Mouse (Mus musculus) heart, adult 8-10 months (tissue): ENCODE measurements around the gene Tacc2. TPM values are rescaled to one million over a fixed set of nuclear protein-coding genes. Genes with fewer than 3 reads are reported as not detected.
A peak's percentile ranks its signal among the peaks of the same experiment; 100 is the strongest.
"Not testable (repeated sequence)": the region's sequence is repeated elsewhere in the genome, so short reads cannot be mapped to it uniquely, and the experiment has no call there.

ENCODE experiments used
- DNase-seq: peaks from one replicate; pipeline ENCODE4 v3.0.0; 2022; ENCODE audit warnings: low spot score
- total RNA-seq, 4 experiments: library from RNA; stranded (reverse); gene quantifications; 2 replicates each; pipeline ENCODE4 v1.2.4; 2022

Tacc2 gene
- total RNA-seq, 4 experiments from 2014 or later, result 403 to 491 (median 419) TPM

DNA sequence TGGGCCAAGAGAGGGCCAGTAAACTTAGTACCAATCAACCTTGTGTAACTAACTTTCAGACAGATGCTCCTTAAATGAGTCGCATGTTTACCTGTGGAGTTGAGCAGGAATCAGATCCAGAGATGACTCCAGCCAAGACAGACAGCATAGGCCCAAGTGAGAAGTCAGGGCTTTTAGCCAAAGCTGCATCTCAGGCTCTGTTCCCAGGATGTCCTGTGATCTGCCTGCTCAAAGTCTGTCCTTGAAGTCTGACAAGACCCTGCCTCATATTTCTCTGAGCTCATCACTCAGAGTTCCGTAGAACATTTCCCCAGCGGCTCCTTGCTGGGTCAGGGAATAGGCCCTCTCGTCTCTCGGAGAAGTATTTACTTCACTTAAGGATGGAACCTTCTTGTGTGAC, 73.4 kb downstream of the Tacc2 start:
- DNase-seq, result no peak

DNA sequence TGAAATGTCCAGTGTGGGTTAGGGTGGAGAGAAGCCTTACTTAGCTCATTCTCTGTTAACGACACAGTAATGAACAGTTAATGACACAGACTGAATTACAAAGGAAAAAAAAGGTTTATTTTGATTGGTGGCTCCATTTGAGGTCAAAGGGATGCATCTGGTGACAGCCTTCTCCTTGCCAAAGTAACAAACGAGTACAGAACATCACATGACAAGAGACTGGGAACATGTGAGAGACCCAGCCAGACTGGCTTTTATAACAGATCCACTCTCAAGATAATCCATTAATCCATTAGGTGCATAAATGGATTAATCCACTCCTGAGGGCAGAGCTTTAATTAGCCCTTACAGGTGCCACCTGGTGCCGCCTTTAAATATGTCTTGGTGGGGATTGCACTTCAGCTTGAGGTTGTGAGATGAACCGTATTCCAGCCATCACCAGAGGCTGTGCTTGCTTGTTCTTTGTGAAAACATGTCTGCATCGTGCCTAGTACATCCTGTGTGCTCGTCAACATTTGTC, 75.9 kb downstream of the Tacc2 start:
- DNase-seq, result no peak

DNA sequence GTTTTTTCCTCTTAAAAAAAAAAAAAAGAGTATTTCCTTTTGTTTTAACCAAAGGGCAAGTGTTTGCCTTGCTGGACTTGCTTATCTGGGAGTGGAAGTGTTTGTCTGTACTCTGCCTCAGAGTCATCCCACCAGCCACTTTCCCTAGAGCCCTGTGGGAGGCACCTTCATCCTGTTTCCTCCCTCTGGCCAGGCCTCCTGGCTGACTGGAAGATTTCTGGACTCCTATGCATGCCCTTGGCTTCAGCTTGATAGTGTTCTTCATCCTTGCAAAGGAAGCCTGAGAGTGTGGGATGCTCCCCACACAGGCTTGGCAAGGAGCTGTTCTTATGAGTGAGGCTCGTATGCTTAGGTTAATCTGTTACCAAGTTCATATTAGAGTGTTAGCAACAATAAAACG, 77.3 kb downstream of the Tacc2 start:
- peak; percentile 77 for DNase-seq

DNA sequence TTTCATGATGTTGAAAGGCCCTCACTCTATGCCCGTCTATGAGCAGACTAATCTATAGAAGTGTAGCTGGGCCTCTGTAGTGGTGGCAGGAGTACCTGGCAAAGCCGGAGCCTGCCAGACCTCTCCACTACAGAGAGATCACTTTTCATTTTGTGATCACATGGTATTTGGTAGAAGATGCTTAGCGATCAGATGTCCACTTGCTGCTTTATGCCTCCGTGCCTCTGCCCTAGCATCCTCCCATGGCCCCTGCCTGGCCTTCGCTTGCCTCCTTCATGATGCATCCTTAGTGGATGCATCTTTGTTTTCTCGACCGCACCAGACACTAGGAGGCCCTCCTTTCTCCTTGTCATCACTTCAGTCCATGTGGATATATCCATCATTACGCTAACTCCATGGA, 79.7 kb downstream of the Tacc2 start:
- no peak for DNase-seq

DNA sequence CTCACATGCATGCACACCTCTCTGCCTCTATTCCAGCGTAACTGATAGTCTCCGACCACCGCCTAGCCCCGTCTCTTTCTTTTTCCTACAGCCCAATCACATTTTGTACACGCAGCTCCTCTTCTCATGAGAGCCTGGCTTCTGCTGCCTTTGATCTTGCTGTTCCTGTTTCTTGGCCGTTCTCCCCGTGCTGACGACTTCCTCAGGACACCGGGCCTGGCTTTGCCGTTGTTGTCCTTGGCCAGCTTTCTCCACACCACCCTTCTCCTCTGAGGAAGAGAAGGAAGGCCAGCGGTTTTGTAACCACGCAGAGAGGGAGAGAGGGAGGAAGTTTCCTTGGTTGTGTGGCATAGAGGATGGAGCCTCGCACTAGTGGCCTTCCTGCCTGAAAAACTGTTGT, 80.5 kb downstream of the Tacc2 start:
- peak; percentile 95 for DNase-seq

DNA sequence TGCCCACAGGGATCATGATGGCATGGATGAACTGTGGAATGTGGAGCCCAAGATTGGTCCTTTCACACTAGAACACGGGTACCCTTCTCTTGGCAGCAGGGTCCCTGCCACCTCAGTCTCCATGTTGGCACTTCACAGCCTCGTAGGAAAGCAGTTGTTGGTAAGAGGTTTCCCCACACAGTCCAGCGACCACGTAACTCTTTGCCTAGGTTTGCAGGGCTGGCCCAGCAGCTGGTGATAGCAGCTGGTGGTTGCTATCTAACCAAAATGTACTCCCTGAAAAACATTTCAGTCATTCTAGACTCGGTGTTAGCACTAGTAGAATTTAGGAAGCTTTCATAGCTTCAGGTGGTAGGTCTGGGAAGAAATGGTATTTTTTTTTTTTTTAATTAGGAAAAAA, 81.9 kb downstream of the Tacc2 start:
- no peak for DNase-seq

DNA sequence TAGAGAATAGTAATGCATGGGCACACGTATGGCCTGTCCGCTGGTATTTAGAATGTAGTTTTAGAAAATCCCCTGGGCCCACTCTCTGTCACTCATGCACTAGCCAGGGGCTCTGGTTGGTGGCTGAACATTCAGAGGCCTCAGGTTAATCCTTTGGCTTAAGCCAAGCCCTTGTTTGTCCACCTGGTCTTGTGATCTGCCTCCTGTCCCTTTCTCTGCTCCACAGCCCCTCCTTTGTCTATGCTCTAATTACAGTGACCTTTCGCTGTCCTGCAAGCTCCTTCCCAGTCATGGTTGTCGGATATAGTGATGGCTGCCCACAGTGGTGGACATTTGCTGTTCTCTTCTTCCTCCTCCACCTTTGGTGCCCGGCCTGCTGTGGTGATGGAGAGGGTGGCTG, 85.0 kb downstream of the Tacc2 start:
- DNase-seq, result no peak

DNA sequence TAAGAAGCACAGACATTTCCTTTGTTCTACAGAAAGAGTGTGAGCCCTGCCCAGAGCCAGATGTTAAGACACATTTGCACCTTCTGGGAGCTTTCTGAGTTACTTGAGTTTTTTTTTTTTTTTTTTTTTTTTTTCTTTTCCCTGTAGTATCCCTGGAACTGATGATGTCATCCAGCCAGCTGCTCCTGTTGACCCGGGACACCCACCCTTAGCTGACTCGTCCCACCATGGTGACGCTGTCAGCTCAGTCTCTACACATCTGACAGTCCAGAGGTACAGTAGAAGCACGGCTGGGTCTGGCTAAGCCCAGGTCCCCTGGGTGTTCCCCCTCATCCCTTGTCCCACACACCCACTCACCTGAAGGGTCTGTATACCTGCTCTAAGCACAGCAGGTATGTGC, 85.6 kb downstream of the Tacc2 start:
- DNase-seq, result no peak

DNA sequence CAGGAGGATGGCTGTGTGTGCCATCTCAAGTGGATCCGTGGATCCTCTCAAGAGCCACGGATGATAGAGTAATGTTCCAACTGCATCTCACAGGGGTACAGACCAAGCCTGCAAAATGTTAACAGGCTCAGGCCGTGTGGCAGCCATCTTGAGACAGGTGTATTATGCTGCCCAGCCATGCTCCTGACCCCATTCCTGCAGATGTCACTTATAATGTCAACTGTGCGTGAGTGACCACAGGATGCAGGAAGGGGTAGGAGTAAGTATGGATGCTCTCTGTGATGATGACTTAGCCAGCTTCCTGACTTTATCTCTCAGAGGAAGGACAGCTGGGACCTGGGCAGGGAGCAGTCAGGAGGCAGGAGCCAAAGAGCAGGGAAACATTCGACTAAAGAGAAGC, 86.8 kb downstream of the Tacc2 start:
- DNase-seq, result no peak

DNA sequence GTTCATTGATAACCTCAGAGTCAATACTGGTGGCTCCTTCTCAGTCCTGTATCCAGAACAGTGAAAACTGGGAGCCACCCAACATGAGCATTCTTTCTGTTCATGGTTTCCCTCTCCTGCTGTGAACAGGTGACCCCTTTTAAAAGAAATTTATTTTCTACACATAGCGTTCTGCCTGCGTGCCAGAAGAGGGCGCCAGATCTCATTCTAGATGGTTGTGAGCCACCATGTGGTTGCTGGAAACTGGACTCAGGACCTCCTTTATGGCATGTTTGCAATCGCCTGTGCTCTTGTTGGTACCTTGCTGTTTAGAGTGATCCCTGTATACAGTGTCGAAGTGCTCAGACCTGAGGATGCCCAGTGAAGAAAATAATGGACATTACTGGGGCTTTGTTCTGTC, 87.4 kb downstream of the Tacc2 start:
- no peak for DNase-seq

DNA sequence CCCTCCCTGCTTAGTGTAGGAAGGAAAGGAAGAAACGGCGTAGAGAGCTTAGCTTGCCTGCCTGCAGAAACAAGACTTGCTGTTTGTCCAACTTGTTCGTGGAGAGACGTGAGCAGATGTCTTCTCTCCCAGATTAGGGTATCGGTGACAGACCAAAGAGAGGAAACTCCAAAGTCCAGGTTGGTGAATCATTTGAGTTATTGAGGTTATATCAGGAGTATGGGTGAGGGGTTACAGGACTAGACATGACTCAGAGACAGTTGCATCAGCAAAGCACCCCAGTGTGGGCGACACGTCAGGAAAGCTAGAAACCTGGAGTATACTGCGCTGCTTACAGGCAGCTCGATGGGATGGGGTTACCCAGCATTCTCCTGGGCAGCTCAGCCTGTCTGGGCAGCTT, 88.1 kb downstream of the Tacc2 start:
- DNase-seq, result no peak

DNA sequence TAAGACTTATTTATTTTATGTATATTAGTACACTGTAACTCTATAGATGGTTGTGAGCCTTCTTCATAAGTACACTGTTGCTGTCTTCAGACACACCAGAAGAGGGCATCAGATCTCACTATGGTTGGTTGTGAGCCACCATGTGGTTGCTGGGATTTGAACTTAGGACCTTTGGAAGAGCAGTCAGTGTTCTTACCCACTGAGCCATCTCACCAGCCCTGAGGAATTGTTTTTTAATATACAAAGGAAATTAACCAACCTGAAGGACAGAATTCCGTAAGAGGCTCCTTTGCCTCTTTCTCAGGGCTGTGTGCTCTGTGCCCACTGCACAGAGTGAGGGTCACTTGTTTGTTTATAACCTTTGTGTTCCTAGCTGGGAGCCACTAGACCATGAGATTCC, 90.8 kb downstream of the Tacc2 start:
- not testable (repeated sequence) for DNase-seq

DNA sequence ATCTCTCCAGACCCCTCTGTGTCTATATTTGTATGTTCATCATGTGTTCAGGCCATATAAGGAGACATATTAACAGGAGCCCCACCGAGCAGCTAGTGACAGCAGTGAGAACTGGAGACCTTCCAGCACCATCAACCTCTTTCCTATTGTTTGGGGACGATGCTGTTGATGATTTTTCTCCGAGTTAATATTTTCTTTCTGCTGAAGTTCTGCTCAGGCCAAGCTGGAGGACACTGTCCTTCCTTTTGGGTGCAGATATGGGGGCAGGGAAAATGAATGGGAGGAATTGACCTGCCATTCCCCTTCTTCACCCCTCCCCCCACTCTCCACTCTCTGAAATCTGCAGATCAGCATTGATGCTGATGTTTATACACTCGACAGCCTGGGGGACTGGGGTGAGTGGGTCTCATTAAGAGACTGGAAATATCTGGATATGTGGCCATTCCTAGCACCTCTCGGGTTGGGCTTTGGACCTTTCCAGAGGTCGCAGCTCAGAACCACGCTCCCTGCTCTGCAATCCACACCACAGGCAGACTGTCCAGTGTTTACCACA, 91.6 kb downstream of the Tacc2 start:
- no peak for DNase-seq

DNA sequence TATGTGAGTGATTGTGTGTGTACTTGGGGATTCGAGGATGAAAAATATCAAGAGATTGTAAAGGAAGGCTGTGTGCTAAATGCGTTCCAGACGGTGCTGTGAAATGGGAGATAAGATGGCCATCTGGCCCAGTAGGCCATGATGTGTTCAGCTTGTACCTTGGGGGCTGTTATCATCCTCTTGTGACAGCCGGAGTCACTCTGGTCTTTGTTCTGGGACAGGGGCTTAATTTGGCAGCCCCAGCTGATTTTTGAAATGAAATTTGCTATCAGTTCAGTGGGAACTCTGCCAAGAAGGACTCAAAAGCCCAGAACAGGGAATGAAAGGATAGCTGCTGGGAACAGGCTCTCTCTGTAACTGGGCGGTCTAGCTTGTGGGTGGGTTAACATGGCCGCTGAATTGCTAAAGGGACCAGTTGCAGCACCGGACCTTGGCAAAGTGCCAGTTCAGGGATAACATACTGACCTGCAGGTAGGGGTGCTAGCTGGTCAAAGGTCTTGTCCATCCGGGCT, 92.2 kb downstream of the Tacc2 start:
- peak; percentile 82 for DNase-seq

DNA sequence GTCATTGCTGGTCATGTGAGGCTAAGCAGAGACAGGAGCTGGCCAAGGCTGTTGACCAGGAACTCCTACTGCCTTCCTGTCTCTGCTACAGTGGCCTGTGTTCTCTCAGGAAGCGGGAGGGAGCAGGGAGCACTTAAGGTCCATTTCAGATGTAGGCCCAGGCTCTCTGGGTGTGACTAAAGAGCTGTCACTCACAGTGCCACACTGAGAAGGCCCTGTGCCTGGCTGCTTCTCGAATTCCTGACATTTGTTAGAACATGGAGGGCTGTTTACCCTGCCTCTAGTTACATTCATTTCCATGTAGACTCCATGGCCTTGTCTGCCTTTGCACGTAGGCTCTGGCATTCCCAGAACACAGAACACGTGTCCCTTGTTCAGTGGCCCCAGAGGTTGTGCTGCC, 93.1 kb downstream of the Tacc2 start:
- DNase-seq, result peak; percentile 70

DNA sequence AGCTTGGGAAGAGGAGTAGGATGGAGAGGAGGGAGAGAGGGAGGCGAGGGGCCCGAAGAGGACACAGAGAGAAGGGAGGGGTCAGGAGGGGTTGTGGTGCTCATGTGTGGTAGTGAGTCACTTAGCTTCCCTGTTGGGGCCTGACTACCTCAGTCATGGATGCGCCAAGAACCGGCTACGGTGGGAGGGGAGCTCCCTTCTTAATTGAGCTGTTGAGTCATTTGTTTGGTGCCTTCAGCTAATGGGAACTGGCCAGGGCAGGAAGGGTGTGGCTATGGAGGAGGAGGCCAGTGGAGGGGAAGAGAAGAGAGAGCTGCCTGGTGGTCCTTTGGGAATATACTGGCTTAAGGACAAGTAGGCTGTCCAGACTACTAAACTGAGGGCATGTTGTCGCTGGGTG, 94.1 kb downstream of the Tacc2 start:
- DNase-seq, result peak; percentile 88

DNA sequence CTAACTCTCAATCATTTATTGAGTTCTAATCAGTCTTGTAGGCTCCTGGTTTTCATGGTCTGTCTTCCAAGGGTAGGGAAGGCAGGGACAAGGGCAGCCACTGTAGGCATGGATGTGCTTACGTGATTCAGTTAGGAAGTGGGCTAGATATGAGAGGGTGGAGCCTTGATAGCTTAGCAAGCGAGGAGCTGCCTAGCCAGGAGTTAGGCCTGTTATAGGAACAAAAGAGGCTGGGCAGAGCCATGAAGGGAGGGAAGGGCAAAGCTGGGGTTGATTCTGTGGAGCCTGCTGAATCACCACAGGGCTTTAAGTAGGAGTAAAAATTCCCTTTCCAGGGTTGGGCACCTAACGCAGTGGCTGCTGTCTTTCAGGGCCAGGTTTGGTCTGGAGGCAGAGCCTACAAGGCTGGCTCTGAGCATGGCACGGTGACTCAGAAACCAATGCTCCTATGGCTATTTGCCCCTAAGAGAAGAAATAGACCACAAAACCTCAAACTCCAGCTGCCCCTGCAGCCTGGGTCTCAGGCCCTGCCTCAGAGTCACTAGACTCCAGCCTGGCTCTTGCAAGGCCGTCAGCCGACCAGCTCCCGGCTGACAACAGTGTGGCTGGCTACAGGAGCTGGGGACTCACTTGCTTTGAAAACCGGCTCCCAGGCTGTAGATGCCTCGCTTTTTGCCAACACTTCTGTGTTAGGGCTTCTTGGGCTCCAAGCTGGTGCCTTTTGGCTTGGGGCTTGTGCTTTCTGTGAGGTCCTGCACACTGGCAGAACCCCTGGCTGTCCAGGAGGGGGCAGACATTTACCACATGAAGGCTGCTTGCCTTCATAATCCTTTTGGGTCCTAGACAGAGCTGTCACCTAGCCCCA, 96.2 kb downstream of the Tacc2 start:
- no peak for DNase-seq

DNA sequence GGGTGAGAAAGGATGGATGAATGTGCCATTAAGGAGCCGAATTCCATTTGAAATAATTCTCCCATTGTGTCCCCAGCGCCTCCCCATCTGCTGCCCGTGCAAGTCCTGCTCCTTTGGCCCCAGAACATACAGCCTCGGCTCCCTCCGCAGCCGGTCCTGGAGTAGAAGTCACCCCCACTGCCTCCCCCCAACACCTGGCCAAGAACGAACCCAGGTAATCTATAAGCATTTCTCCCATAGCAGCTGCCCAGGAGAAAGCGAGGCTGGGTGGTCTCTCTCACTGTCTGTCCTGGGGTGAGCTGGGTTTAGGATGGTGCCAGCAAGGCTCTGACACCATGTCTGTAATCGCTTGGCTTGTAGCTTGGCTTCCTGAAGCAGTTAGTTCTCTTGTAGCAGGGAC, 97.3 kb downstream of the Tacc2 start:
- no peak for DNase-seq

DNA sequence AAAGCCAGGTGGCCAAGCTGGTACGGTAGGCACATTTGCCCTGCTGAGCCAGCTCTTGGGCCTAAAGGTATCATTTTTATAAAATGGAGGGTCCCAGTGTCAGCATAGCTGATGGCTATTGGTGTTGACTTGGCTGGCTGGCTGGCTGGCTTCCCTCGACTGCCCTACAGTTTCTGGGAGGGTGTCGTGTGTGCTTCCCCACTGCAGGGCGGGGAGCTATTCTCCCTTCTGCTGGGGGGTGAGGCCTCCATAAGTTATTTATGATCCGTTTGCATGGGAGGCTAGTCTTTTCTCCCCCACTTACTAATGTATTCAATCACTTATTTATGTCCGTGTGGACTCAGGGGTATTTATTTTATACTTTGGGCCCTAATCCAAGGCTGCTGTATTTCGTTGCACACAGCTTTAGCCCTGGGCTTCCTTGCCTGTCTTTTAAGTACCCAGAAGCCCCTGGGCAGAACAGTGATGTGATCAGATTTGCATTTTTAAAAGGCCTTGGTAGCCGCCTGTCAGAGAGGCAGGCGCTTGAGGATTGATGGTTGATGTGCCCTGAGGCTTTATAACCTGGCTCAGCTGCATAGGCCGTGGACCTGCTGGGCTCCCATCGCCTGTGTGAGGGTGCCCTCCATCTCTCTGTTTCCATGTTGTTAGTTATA, 99.8 kb downstream of the Tacc2 start:
- DNase-seq, result no peak

DNA sequence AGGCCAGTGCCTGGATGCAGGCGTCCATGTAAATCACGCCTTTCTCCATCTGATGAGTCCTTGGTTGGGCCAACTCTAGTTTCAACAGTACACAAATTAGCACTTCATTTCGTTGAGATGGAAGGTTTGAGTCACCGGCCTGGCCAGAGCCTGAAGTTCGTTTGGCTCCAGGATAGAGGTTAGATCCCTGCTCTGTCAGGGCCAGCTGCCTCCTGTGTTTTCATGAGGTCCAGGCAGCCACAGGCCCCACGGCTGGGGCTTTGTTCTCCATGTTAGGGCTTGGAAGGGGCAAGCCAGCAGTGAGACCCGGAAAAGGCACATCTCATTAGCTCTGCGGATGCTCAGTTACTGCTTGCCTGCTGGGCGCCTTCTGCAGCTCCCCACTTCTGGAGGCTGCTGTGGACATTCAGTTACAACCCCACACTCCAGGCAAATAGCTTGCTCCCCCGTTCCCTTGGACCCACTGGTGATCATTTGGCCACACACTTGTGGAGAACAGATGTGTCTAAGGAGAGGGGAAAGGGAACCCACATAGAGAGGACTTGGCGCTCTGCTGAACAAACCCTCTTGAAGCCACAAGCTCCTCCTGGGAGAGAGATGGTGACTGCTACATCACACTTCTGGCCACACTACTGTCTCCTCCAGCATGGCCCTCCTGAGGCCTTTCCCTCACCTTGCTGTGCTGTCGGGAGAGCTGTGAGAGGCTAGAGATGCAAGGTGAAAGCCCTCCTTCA, 100.5 kb downstream of the Tacc2 start:
- DNase-seq, result no peak

DNA sequence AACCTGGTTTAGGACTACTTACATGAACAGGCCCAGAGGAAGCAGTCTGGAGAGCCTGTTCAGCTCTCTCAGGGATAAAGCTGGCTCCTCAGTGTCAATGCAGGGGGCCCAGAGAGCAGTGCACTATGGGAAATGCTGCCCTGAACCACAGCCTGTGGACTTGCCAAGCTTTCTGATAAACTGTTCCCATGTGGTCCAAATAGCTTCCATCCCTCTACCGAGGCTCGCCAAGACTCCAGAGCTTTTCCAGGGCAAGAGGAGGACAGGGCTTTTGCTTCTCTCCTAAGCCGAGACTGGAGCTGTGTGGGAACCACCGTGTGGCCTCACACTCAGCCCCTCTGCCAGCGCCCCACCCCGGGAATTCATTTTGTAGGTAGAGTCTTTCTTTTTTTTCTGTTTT, 101.2 kb downstream of the Tacc2 start:
- peak; percentile 78 for DNase-seq

DNA sequence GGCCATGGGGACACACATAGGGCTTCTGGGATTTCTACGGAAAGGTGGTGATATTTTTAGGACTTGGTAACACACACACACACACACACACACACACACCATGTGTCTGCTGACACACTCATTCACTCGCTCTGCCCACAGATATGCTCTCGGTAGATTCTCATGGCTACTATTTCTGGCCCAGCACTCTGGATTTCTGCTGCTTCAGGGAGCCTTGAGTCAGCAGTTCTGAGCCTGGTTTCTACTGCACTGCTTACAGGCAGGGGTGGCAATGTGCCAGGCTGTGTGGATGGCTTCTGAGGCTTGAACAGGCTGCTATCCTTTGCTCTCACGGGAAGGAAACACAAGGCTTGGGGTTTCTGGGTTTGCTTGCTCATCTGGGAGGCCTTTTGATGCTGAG, 104.6 kb downstream of the Tacc2 start:
- DNase-seq, result no peak
